Mouse (Mus musculus) kidney, postnatal 0 days (tissue): Measurements from ENCODE around the gene Rab14. TPM values are rescaled to one million over a fixed set of nuclear protein-coding genes. Genes with fewer than 3 reads are reported as not detected.
A peak's percentile ranks its signal among the peaks of the same experiment; 100 is the strongest.

Experiments
- ATAC-seq: fragments of 200-750 bp; cut with Nextera tagmentation; replicated peaks from 2 replicates; pipeline ENCODE4 v1.8.0; 2017; ENCODE audit warnings: low read depth, moderate number of reproducible peaks, moderate TSS enrichment, moderate library complexity; ENCODE audit not compliant: low FRiP score
- DNase-seq: peaks from one replicate; pipeline ENCODE4 v3.0.0-alpha.2; 2016; ENCODE audit warnings: low spot score
- H3K27ac ChIP-seq: fragments of 300-500 bp; sonication (generic); 2 replicates; pipeline ENCODE4 v1.5.1; 2014; ENCODE audit warnings: mild to moderate bottlenecking
- H3K27me3 ChIP-seq: fragments of 300-500 bp; sonication (generic); 2 replicates; pipeline ENCODE4 v1.6.1; 2014; ENCODE audit warnings: low read length, mixed read lengths; ENCODE audit not compliant: insufficient read depth
- H3K36me3 ChIP-seq: fragments of 300-500 bp; sonication (generic); 2 replicates; pipeline ENCODE4 v1.6.1; 2014; ENCODE audit warnings: low read length, mixed read lengths; ENCODE audit not compliant: insufficient read depth
- H3K4me1 ChIP-seq: fragments of 300-500 bp; sonication (generic); replicated peaks from 2 replicates; pipeline ENCODE4 v1.6.1; 2014; ENCODE audit warnings: antibody characterized with exemption, low read length, mixed read lengths; ENCODE audit not compliant: insufficient read depth
- H3K4me2 ChIP-seq: fragments of 300-500 bp; sonication (generic); 2 replicates; pipeline ENCODE4 v1.6.1; 2014; ENCODE audit warnings: mild to moderate bottlenecking, low read length, moderate library complexity, mixed read lengths
- H3K4me3 ChIP-seq: fragments of 300-500 bp; sonication (generic); replicated peaks from 2 replicates; pipeline ENCODE4 v1.5.1; 2014; ENCODE audit warnings: low read depth, low read length
- H3K9ac ChIP-seq: fragments of 300-500 bp; sonication (generic); 2 replicates; pipeline ENCODE4 v1.6.1; 2014; ENCODE audit warnings: low read depth, low read length
- H3K9me3 ChIP-seq: fragments of 300-500 bp; sonication (generic); replicated peaks from 2 replicates; pipeline ENCODE4 v1.6.1; 2016; ENCODE audit warnings: low read length, inconsistent platforms, mixed read lengths
- CTCF ChIP-seq: IDR thresholded peaks from 2 replicates; pipeline ENCODE4 v1.5.1; 2016; ENCODE audit warnings: antibody characterized with exemption, low read depth, mild to moderate bottlenecking, moderate library complexity
- WGBS: fragments of 180-500 bp; shearing (Covaris S2); extraction: QIAGEN DNeasy Blood & Tissue Kit; methylation state at CpG from one replicate; pipeline ENCODE4 v1.1.7; 2014; 5-methylcytosine and 5-hydroxymethylcytosine counted together
- polyA plus RNA-seq: library from polyadenylated mRNA; unstranded; fragments of >200 nt; fragmentation: Nextera tagmentation; extraction: Ambion mirVana; gene quantifications from 2 replicates; pipeline ENCODE4 v1.2.1, GENCODE M21; 2015

Gene Rab14
- polyA plus RNA-seq, 1 experiment from 2014 or later = 429 TPM

- Histone ChIP-seq H3K27me3 (no peaks in the 10 kb centered on the region), H3K36me3 (peaks cover 20% of the 10 kb centered on the region; the same call in 1 of the 2 replicates), H3K9ac (no peak overlapping the region), H3K9me3 (no peaks in the 10 kb centered on the region), H3K27ac (no peak overlapping the region), H3K4me1 (no peaks in the 10 kb centered on the region), H3K4me2 (no peak overlapping the region), H3K4me3 (no peak overlapping the region)
- DNase-seq (no peak), ATAC-seq (no peak)
- 83% methylated on average over 5 of the region's 5 CpGs for WGBS
- no peak for TF ChIP-seq CTCF
Measured at GRCm38 (mm10) chr2:35188929-35189328, 12.0 kb downstream of the Rab14 start.

DNA sequence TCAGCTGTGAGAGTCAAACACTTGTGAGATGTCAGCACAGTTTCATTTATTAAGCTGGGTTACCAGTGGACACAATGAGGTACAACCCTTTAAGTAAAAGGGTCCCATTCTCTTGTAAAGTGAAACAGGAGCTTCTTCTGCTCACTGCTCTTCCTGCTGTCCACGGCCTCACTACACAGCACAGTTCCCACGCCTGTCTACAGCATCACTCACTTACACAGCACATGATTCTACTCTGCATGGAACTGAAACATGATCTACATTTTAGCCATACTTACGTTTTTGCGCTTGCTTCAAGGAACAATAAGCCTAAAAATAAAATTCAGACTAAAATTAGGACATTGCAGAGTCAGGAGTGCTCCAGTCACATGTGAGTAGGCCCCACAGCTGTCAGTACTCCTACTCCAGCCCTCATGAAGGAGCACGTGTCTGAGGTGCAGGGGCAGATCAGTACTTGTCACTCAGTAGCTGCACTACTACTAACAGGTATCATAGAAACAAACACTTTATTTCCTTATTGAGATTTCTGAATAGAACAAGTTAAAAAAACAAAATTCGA, 17.7 kb downstream of the Rab14 start:
- H3K27ac ChIP-seq = no peak overlapping the region
- peaks cover 27% of the 10 kb centered on the region for H3K36me3 ChIP-seq
- no peaks in the 10 kb centered on the region for H3K9me3 ChIP-seq
- 69% methylated on average over 6 of the region's 6 CpGs for WGBS
- no peaks in the 10 kb centered on the region for H3K27me3 ChIP-seq
- no peak for DNase-seq
- H3K9ac ChIP-seq = no peak overlapping the region
- no peak for TF ChIP-seq CTCF
- no peak overlapping the region for H3K4me3 ChIP-seq
- no peak overlapping the region for H3K4me2 ChIP-seq
- H3K4me1 ChIP-seq = no peaks in the 10 kb centered on the region
- no peak for ATAC-seq

GRCm38 (mm10) chr2:35178153-35178552, 22.8 kb downstream of the Rab14 start:
- H3K4me2 ChIP-seq = no peak overlapping the region
- no peak for DNase-seq
- no peak for TF ChIP-seq CTCF
- no peak overlapping the region for H3K9ac ChIP-seq
- peaks cover 26% of the 10 kb centered on the region for H3K36me3 ChIP-seq
- H3K27ac ChIP-seq = no peak overlapping the region
- H3K4me1 ChIP-seq = peaks cover 5% of the 10 kb centered on the region; the same call in 1 of the 2 replicates
- no peaks in the 10 kb centered on the region for H3K27me3 ChIP-seq
- no peak overlapping the region for H3K4me3 ChIP-seq
- WGBS = 83% methylated on average over 3 of the region's 3 CpGs
- no peak for ATAC-seq
- H3K9me3 ChIP-seq = no peaks in the 10 kb centered on the region

GRCm38 (mm10) chr2:35175281-35176065, 25.4 kb downstream of the Rab14 start:
- H3K36me3 ChIP-seq = peaks cover 24% of the 10 kb centered on the region
- WGBS = 86% methylated on average over 12 of the region's 12 CpGs
- DNase-seq = no peak

DNA sequence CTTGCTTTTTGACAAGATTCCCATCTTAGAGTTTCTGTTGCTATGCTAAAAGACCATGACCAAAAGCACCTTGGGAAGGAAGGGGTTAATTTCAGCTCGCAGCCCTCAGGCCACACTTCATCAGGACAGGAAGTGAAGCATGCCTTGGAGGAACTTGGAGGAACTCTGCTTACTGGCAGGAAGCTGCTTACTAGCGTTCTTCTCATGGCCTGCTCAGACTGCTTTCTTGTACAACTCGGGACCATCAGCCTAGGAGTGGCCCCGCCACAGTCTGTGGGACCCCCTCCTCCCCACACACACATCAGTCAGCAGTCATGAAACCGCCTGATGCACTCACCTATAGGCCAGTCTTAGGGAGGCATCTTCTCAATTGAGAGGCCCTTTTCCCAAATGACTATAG, 26.8 kb downstream of the Rab14 start:
- peak; percentile 55 for DNase-seq

More at GRCm38 (mm10) chr2:35175281-35176065, 25.4 kb downstream of the Rab14 start:
- Histone ChIP-seq H3K9ac (no peak overlapping the region), H3K9me3 (no peaks in the 10 kb centered on the region), H3K4me1 (peaks cover 5% of the 10 kb centered on the region; the same call in 1 of the 2 replicates), H3K4me2 (no peak overlapping the region), H3K27ac (no peak overlapping the region), H3K4me3 (no peak overlapping the region), H3K27me3 (no peaks in the 10 kb centered on the region)
- no peak for TF ChIP-seq CTCF
- ATAC-seq = no peak

DNA sequence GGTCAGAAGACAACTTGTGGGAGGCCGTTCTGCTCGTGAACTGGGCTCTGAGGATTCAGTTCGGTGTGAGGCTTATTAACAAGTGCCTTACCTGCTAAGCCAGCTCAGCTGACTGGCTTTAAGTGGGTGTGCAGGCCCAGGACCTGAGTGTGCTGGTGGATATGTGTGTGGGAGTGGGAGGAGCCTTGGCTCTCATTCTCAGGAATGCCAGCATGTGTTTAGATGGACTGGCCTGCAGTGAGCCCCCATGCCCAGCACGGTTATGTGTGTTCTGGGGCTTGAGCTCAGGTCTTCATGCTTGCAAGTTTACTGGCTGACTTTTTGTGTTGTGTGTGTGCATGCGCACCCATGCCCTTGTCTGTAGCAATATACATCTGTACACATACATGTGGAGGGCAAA, 27.3 kb downstream of the Rab14 start:
- WGBS = 83% methylated on average over 5 of the region's 5 CpGs
- H3K27ac ChIP-seq = no peak overlapping the region
- H3K27me3 ChIP-seq = no peaks in the 10 kb centered on the region
- H3K4me2 ChIP-seq = no peak overlapping the region
- no peaks in the 10 kb centered on the region for H3K9me3 ChIP-seq
- 0 out of 2 replicates have a peak, but pooled peaks have one; percentile 15 for ATAC-seq
- H3K4me1 ChIP-seq = peaks cover 5% of the 10 kb centered on the region; the same call in 1 of the 2 replicates
- no peak overlapping the region for H3K9ac ChIP-seq
- no peak for DNase-seq
- no peak overlapping the region for H3K4me3 ChIP-seq
- H3K36me3 ChIP-seq = peaks cover 30% of the 10 kb centered on the region
- TF ChIP-seq CTCF = no peak

More for the DNA sequence above, 26.8 kb downstream of the Rab14 start:
- peaks cover 5% of the 10 kb centered on the region; the same call in 1 of the 2 replicates for H3K4me1 ChIP-seq
- no peaks in the 10 kb centered on the region for H3K9me3 ChIP-seq
- no peaks in the 10 kb centered on the region for H3K27me3 ChIP-seq
- 33% methylated on average over 5 of the region's 5 CpGs for WGBS
- peaks cover 30% of the 10 kb centered on the region for H3K36me3 ChIP-seq
- H3K27ac ChIP-seq = peak overlapping the region; percentile 44; the same call in 1 of the 2 replicates
- ATAC-seq = no peak
- H3K4me3 ChIP-seq = no peak overlapping the region
- H3K9ac ChIP-seq = no peak overlapping the region
- TF ChIP-seq CTCF = no peak
- no peak overlapping the region for H3K4me2 ChIP-seq
